Comparison of ENCODE assay signal across 8 mouse cellular contexts in the genomic region with DNA sequence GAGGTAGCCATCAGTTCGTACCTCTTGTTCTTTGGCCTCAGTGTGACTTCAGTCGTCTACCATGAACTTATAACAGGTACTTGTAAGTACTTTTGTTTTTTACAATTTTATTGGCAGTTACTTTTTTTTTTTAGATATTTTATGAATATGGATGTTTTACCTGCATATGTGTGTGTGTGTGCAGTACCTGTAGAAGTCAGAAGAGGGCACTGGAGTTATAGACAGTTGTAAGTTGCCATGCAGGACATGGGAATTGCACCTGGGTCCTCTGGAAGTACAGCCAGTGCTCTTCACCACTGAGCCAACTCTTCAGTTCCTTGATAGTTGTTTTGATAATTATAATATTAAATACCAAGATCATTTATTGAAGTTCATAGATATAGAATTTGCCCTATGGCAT. TPM values are rescaled to one million over a fixed set of nuclear protein-coding genes. Genes with fewer than 3 reads are reported as not detected.
DNase-seq lines count a peak whose midpoint lies in the region; ATAC-seq and TF ChIP-seq lines count a peak whose summit lies in the region.
"Had no signal": no experiment of that assay in that cellular context is flagged by ENCODE, and none has a peak within 500 bp of the region (broad histone marks: within the 10 kb centered on the region; RNA-seq: fewer than 3 reads in every experiment).

No protein-coding gene starts in this region.

- DNase-seq in liver, adult 2 months (ENCODE audit: extremely low read depth, low read depth, low spot score): peak; percentile 36
- peak; percentile 15 for DNase-seq in MN1 (ENCODE audit: low spot score)
- DNase-seq in thymus, postnatal 0 days (ENCODE audit: low spot score): peak; percentile 37
- no peak for DNase-seq in layer of hippocampus, adult 11-12 months (ENCODE audit: low spot score)
- DNase-seq in gastrocnemius, postnatal 36 days: no peak

- TF ChIP-seq POLR2A in liver, adult 2 months (IDR thresholded peaks at IDR 0.05; ENCODE audit: extremely low read depth, insufficient read depth, low read length): no peak

- intact Hi-C loops in gastrocnemius, postnatal 36 days (cut with DNase I): no loop called here

- no peaks in the 10 kb centered on the region for H3K79me2 ChIP-seq in liver, adult 2 months (ENCODE audit: control insufficient read depth, insufficient read depth, low read length)

- 83% methylated on average over 2 of the region's 2 CpGs for WGBS in liver, adult 2 months
- 69% methylated on average over 2 of the region's 2 CpGs for WGBS in liver, embryonic 12.5 days (ENCODE audit: insufficient replicate concordance)

- no peak overlapping the region for H3K4me3 ChIP-seq in liver, adult 2 months (ENCODE audit: insufficient read depth, low read depth, low read length)
- no peak overlapping the region for H3K4me3 ChIP-seq in liver, embryonic 12.5 days

- TF ChIP-seq CTCF in liver, adult 2 months (IDR thresholded peaks at IDR 0.05; ENCODE audit: low read depth, low read length): peak; percentile 25

- no peaks in the 10 kb centered on the region for H3K9me3 ChIP-seq in liver, embryonic 12.5 days (replicated peaks)

- no peaks in the 10 kb centered on the region; the same call in 1 of the 2 replicates for H3K27me3 ChIP-seq in liver, adult 2 months (ENCODE audit: control insufficient read depth, insufficient read depth, low read length)
- H3K27me3 ChIP-seq in liver, embryonic 12.5 days (replicated peaks): no peaks in the 10 kb centered on the region

- peaks cover 3% of the 10 kb centered on the region; the same call in 1 of the 2 replicates for H3K36me3 ChIP-seq in liver, adult 2 months (ENCODE audit: control insufficient read depth, insufficient read depth, low read length)
- H3K36me3 ChIP-seq in liver, embryonic 12.5 days: no peaks in the 10 kb centered on the region

- ATAC-seq in liver, embryonic 12.5 days: no peak
- ATAC-seq in hematopoietic stem cell, adult 5-6 weeks (replicated peaks in 1 of 2; ENCODE audit: insufficient read depth in 1 of 2, low FRiP score in 2 of 2, low TSS enrichment in 1 of 2, low read depth in 1 of 2, poor library complexity in 2 of 2, severe bottlenecking in 2 of 2): peak; percentile 64 to 65; a peak in 3 of 4 replicates
- ATAC-seq: forebrain, embryonic 16.5 days had no signal

- H3K4me2 ChIP-seq in liver, embryonic 12.5 days: no peak overlapping the region

- no peaks in the 10 kb centered on the region for H3K4me1 ChIP-seq in liver, adult 2 months (ENCODE audit: control insufficient read depth, insufficient read depth, low read length)
- H3K4me1 ChIP-seq in liver, embryonic 12.5 days: no peaks in the 10 kb centered on the region

- no peak overlapping the region for H3K27ac ChIP-seq in liver, adult 2 months (replicated peaks; ENCODE audit: insufficient read depth, low read depth, low read length)
- H3K27ac ChIP-seq in liver, embryonic 12.5 days: no peak overlapping the region

- no peak overlapping the region for H3K9ac ChIP-seq in liver, adult 2 months (ENCODE audit: low read depth, low read length)
- H3K9ac ChIP-seq in liver, embryonic 12.5 days: no peak overlapping the region

RNA-seq across cellular contexts. Expression of gene Gm527, which starts 19.8 kb away (rescaled TPM):
- 1.3 and 1.7 TPM in 2 replicates for total RNA-seq in liver, adult 2 months (2014; rRNA removed)
- 0.27 and 0.34 TPM in 2 replicates for polyA plus RNA-seq in liver, adult 2 months (2012; rRNA removed)
- 0.77 and 1.0 TPM in 2 replicates for polyA plus RNA-seq in liver, embryonic 12.5 days (2016; fragmentation: Nextera tagmentation; extraction: Ambion mirVana)
- 7.2 and 13.3 TPM in 2 replicates for total RNA-seq in hematopoietic stem cell, adult 5-6 weeks (2017)
- polyA plus RNA-seq in thymus, postnatal 0 days (2015; fragmentation: Nextera tagmentation; extraction: Ambion mirVana): 2.0 and 2.8 TPM in 2 replicates
- 1 to 10 TPM; 3.6 to 4.0 TPM for total RNA-seq in gastrocnemius, postnatal 36 days (2021)

RNA-seq across cellular contexts. Expression of gene Klhl28, which starts 27.8 kb away (rescaled TPM):
- total RNA-seq in liver, adult 2 months (2014; rRNA removed): 5.8 and 6.2 TPM in 2 replicates
- 0.81 and 1.6 TPM in 2 replicates for polyA plus RNA-seq in liver, adult 2 months (2012; rRNA removed)
- polyA plus RNA-seq in liver, embryonic 12.5 days (2016; fragmentation: Nextera tagmentation; extraction: Ambion mirVana): 3.3 and 4.0 TPM in 2 replicates
- 14.5 and 14.6 TPM in 2 replicates for total RNA-seq in hematopoietic stem cell, adult 5-6 weeks (2017)
- 16.7 and 18.2 TPM in 2 replicates for polyA plus RNA-seq in thymus, postnatal 0 days (2015; fragmentation: Nextera tagmentation; extraction: Ambion mirVana)
- 1 to 10 TPM; 8.0 to 9.4 TPM for total RNA-seq in gastrocnemius, postnatal 36 days (2021)

RNA-seq across cellular contexts. Expression of gene Togaram1, which starts 28.1 kb away (rescaled TPM):
- total RNA-seq in liver, adult 2 months (2014; rRNA removed): 14.4 and 14.6 TPM in 2 replicates
- 2.0 and 2.2 TPM in 2 replicates for polyA plus RNA-seq in liver, adult 2 months (2012; rRNA removed)
- polyA plus RNA-seq in liver, embryonic 12.5 days (2016; fragmentation: Nextera tagmentation; extraction: Ambion mirVana): 13.3 and 15.4 TPM in 2 replicates
- 49.7 and 54.5 TPM in 2 replicates for total RNA-seq in hematopoietic stem cell, adult 5-6 weeks (2017)
- 19.4 and 20.2 TPM in 2 replicates for polyA plus RNA-seq in thymus, postnatal 0 days (2015; fragmentation: Nextera tagmentation; extraction: Ambion mirVana)
- 10 to 100 TPM in 1 of 2 experiments, 1 to 10 TPM in 1; 8.8 to 10.5 TPM for total RNA-seq in gastrocnemius, postnatal 36 days (2021)

Comparison
In these comparisons a context has a peak if more than half of its experiments do, and no peak if none do; other contexts are left out.
1. DNase-seq: peak in liver, adult 2 months (single experiment), MN1 (single experiment) and thymus, postnatal 0 days (single experiment); none in layer of hippocampus, adult 11-12 months (single experiment) and gastrocnemius, postnatal 36 days (0 of 2).